Mouse (Mus musculus) thymus, postnatal 0 days (tissue): Measurements from ENCODE around the gene Gtf2a2. TPM values are rescaled to one million over a fixed set of nuclear protein-coding genes. Genes with fewer than 3 reads are reported as not detected.
A peak's percentile ranks its signal among the peaks of the same experiment; 100 is the strongest.

Experiments
- DNase-seq: peaks from one replicate; pipeline ENCODE4 v3.0.0-alpha.2; 2015; ENCODE audit warnings: low spot score
- polyA plus RNA-seq: library from polyadenylated mRNA; unstranded; fragments of >200 nt; fragmentation: Nextera tagmentation; extraction: Ambion mirVana; gene quantifications from 2 replicates; pipeline ENCODE4 v1.2.1, GENCODE M21; 2015

Gtf2a2 gene
- polyA plus RNA-seq = 256 and 279 TPM in 2 replicates

- DNase-seq = peak; percentile 94
These were observed at the start of gene Gtf2a2 for GRCm38 (mm10) chr9:70012408-70012901. TSS of gene Gtf2a2 (plus strand) at chr9:70012550.

GRCm38 (mm10) chr9:69964370-69964769 is 48.0 kb upstream of the Gtf2a2 start:
- no peak for DNase-seq

DNA sequence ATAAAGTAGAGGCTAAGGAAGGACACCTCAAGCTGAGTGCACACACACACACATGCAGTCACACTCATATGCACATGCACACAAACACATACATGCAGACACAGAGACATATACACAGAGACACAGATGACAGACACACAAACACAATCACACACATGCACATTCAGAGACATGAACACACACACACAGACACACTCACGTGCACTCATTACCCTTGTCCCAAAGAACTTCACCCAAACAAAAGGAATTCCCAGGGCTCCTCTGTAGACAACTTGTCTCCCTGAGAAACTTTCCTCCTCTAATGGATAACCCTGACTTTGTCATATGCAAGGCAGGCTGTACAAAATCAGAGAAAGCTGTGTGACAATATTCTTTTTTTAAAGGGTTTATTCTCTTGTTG is 26.8 kb upstream of the Gtf2a2 start:
- DNase-seq = no peak

GRCm38 (mm10) chr9:69986063-69986462 is 26.3 kb upstream of the Gtf2a2 start:
- no peak for DNase-seq

DNA sequence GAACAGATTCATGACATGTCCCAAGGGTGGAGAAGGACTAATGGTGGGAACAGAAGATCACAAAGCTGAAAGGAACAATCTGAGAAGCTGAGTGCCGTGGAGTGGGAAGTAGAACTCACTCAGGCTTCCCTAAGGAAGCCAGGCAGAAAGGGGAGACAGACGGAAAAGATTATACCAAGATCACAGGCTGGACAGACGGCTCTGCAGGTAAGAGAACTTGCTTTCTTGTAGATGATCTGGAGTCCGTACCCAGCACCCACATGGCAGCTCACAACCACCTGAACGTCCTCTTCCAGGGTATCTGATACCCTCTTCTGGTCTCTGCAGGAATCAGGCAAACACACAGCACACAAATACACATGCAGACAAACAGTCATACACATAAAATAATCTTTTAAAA is 25.8 kb upstream of the Gtf2a2 start:
- DNase-seq = no peak

DNA sequence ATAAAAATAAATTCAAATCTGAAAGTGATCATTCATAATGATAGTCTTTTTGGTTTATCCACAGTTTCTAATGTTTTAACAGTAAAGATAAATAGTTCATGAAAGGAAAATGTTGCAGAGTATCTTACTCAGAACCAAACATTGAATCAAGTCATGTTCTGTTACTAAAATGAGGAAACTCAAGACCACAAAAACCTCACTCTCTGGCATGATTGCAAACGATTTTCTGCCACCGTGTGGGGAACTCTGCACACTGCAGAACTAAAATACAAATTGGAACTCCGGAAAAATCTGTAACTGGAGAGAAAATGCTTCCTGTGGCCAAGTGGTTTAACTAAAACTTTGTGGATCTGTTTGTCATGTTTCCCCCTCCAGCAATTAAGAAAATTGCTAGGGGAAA is 24.8 kb upstream of the Gtf2a2 start:
- peak; percentile 77 for DNase-seq

GRCm38 (mm10) chr9:69988706-69989302 is 23.5 kb upstream of the Gtf2a2 start:
- DNase-seq = no peak

DNA sequence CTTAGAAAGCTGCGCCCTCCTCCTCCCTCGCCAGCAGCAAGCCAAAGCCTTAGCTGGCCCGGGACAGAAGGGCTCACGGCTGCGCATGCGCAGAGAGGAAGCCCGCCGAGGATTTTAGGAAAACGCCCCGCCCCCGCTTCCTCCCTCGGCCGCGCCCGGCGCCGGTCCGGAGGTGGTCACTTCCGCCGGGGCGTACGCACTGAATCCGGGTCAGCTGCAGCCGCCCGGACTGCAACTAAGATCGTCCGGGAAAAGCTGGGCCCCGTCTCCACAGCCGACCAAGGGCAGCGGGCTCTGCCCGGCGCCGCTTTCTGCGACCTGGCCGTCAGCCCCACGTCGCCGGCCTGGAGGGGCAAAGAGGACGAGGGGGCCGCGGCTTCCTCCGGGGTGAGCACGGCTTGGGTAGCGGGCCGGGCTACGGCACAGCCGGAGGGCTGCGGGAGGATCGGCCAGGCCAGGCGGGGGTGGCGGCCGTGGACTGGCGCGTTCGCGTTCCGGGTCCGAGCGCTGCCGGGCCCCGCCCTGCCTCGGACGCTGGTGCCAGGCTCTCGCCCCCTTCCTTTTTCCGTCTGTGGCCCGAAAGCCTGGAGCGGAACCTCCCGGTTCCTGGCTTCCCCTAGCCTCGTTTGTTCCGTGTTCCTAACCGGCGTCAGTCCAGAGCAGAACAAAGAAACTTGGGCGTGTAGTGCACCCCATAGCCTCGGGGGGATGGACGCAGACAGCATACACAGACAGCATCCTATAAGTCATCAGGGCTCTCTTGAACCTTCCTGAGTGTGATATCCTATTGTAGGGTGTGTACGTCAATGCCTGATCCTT is 22.8 kb upstream of the Gtf2a2 start, which contains the start of gene Bnip2:
Bnip2 (plus strand) TSS at position 164 of the 819 bp plus-strand sequence.
- DNase-seq = peak; percentile 87

DNA sequence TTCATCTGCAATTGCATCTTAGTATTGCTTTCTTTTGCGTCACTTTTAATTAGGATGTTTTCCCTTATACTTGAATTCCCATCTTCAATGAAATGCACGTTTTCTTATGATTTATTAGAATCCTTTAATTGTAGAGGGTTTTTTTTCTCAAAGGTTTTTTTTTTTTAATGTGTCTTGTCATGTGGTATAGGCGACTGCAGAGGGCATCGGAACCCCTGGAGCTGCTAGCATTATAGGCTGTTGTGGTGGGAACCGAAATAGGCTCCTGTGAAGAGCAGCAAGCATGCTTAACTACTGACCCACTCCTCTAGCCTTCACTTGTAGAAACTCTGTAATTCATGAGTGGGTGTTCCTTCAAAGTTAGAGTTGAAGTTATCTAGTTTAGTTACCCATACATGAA is 22.0 kb upstream of the Gtf2a2 start:
- peak; percentile 43 for DNase-seq

GRCm38 (mm10) chr9:69992841-69993277 is 19.5 kb upstream of the Gtf2a2 start:
- peak; percentile 13 for DNase-seq

- no peak for DNase-seq
These were observed 18.9 kb upstream of the Gtf2a2 start for GRCm38 (mm10) chr9:69993479-69993878.

DNA sequence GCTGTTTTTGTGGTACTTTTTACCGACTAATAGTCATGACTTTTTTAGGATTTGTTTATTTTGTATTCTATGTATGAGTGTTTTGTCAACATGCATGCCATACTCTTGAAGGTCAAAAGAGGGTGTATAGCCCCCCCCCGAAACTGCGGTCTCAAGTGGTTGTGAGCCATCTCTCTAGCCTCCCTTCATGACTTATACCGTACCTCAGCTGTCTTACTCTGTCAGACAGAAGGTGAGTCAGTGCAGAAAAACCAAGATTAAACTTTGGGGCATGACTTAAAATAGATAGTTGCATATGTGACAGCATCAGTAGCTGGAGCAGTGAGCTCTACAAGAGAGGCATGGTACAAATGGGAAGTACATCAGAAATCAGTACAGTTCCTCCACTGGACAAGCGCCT is 17.8 kb upstream of the Gtf2a2 start:
- no peak for DNase-seq

- no peak for DNase-seq
These were observed 13.0 kb upstream of the Gtf2a2 start for GRCm38 (mm10) chr9:69999318-69999717.

- DNase-seq = no peak
These were observed 8.8 kb upstream of the Gtf2a2 start for GRCm38 (mm10) chr9:70003516-70003915.

DNA sequence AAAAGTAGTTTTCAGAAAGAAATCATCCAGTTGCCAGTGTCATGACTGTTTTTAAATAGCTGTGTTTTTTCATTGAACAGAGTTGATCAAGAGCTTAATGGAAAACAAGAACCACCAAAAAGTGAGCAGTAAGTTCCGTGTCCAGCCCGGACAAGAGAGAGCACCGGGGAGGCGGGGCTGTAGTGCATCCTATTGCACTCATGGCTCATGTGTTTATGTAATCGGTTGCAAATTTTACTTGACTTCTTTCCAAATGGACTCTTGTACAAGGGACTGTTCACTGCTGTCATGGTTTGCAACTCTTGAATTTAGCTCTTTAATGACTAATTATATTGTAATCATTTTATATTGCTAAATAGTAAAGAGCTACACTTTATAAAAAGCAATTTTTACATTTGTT is 5.4 kb upstream of the Gtf2a2 start:
- DNase-seq = no peak

DNA sequence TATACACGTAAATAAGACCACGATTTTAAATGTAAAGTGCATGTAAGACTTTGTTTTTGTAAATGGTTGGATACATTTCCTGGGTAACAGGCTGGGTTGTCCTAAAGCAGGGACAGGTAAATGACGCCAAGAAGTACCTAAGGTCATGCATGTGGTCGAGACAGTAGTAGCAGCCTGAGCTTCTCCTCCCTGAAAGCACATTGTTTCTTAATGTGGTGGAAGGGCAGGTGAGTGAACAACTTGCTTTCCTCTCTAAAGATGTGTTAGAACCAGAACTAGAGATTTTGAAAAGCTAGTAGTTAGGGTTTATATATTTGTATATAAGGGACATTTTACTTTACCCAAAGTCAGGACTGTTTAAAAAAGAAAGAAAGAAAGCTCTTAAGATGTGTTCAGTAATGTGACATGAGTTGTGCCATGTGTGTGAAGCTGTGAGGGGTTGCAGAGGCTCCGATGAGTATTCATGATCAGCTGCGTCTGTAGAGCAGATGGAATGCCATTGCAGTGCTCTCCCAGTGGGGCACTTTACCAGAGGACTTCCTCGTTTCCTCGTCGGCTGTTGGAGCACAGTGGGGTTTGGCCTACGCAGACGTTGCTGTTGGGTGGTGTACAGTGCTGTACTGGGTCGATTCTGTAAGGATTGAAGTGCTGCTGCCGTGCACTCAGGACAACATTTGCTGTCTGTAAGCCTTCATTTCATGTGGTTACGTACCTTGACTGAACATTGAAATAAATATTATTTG is 4.7 kb upstream of the Gtf2a2 start:
- no peak for DNase-seq

GRCm38 (mm10) chr9:70009754-70010304 is 2.5 kb upstream of the Gtf2a2 start:
- DNase-seq = no peak

GRCm38 (mm10) chr9:70010781-70011473 is 1.4 kb upstream of the Gtf2a2 start:
- no peak for DNase-seq

- no peak for DNase-seq
These were observed 578 bp upstream of the Gtf2a2 start for GRCm38 (mm10) chr9:70011537-70012407.

DNA sequence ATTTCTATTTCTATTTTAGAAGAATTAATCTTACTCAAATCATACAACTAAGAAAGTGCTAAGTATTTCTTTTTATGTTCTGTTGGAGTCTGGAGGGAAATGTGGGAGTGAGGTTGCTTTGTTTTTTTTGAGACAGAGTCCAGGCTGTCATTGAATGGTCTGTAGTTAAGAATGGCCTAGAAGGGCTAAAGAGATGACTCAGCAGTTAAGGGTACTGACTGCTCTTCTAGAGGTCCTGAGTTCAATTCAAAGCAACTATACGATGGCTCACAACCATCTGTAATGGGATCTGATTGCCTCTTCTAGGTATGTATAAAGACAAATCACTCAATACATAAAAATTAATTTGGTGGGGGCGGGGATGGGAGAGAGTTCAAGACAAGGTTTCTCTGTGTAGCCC is 3.3 kb downstream of the Gtf2a2 start:
- no peak for DNase-seq
